Mouse (Mus musculus) small intestine, adult 2 months (tissue): ENCODE measurements around the gene Lactbl1.

Source experiments
- CTCF ChIP-seq: fragments of 200-500 bp; IDR thresholded peaks from 2 replicates; pipeline ENCODE4 v1.5.1; 2012; ENCODE audit warnings: low read depth, mild to moderate bottlenecking, control low read depth, inconsistent platforms, low read length, moderate library complexity, mixed read lengths; ENCODE audit not compliant: insufficient replicate concordance, insufficient read length; ENCODE audit errors: extremely low read depth
- POLR2A ChIP-seq: fragments of 200-500 bp; IDR thresholded peaks from 2 replicates; pipeline ENCODE4 v1.6.1; 2012; ENCODE audit warnings: low read depth, mild to moderate bottlenecking, control low read depth, inconsistent platforms, low read length, moderate library complexity

DNA sequence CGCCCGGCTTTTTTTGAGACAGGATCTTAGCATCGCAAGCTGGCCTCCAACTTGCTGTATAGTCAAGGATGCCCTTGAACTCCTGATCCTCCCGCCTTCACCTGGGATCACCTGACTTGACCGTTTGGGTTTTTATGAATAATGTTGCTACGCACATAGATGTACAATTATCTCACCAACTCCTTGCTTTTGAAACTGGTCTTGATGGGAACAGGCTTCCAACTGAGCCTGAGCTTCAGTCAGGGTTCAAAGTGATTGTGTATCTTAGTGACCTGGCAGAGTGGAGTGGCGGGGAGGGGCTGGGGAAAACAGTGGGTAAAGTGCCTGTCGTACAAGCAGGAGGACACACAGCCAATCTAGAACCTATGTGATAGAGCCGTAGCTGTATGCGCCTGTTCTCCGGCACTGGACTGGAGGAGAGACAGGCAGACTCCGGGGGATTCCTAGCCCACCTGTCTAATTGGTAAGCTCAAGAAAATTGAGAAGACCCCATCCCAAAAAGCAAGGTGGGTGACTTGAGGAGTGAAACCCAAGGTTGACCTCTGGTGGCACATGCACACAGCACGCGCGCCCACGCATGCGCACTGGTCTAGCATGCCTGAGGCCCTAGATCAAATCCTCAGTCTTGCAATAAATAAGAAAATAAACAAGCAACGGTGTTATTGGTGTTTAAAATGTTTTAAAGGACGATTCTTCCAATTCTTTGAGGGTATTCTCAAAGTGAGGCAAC, 16.5 kb upstream of the Lactbl1 start:
- TF ChIP-seq CTCF: no peak
- no peak for TF ChIP-seq POLR2A
